Mouse (Mus musculus) limb, embryonic 14.5 days (tissue): ENCODE results near the gene Edaradd. TPM values are rescaled to one million over a fixed set of nuclear protein-coding genes. Genes with fewer than 3 reads are reported as not detected.

Source experiments
- ATAC-seq: fragments of 200-750 bp; cut with Nextera tagmentation; 2 replicates; pipeline ENCODE4 v1.8.0; 2017; ENCODE audit warnings: low read depth, moderate number of reproducible peaks, moderate TSS enrichment; ENCODE audit not compliant: low FRiP score
- DNase-seq: peaks from one replicate; pipeline ENCODE4 v3.0.0-alpha.2; 2015; ENCODE audit warnings: low spot score
- H3K27ac ChIP-seq: fragments of 300-500 bp; sonication (generic); replicated peaks from 2 replicates; pipeline ENCODE4 v1.5.1; 2014; ENCODE audit warnings: low read depth, mild to moderate bottlenecking, low read length, moderate library complexity, mixed read lengths
- H3K27me3 ChIP-seq: fragments of 300-500 bp; sonication (generic); 2 replicates; pipeline ENCODE4 v1.6.1; 2014; ENCODE audit warnings: low read length, mixed read lengths; ENCODE audit not compliant: control insufficient read depth, insufficient read depth
- H3K36me3 ChIP-seq: fragments of 300-500 bp; sonication (generic); 2 replicates; pipeline ENCODE4 v1.6.1; 2014; ENCODE audit warnings: mild to moderate bottlenecking, low read length, moderate library complexity, mixed read lengths; ENCODE audit not compliant: control insufficient read depth, insufficient read depth
- H3K4me1 ChIP-seq: fragments of 300-500 bp; sonication (generic); 2 replicates; pipeline ENCODE4 v1.6.1; 2014; ENCODE audit warnings: antibody characterized with exemption, low read length, mixed read lengths; ENCODE audit not compliant: control insufficient read depth, insufficient read depth
- H3K4me2 ChIP-seq: fragments of 300-500 bp; sonication (generic); replicated peaks from 2 replicates; pipeline ENCODE4 v1.6.1; 2014; ENCODE audit warnings: low read depth, mild to moderate bottlenecking, low read length, moderate library complexity; ENCODE audit not compliant: severe bottlenecking
- H3K4me3 ChIP-seq: fragments of 300-500 bp; sonication (generic); replicated peaks from 2 replicates; pipeline ENCODE4 v1.5.1; 2014; ENCODE audit warnings: low read length
- H3K9ac ChIP-seq: fragments of 300-500 bp; sonication (generic); 2 replicates; pipeline ENCODE4 v1.6.1; 2014; ENCODE audit warnings: mild to moderate bottlenecking, low read depth, low read length, moderate library complexity; ENCODE audit not compliant: severe bottlenecking
- H3K9me3 ChIP-seq: fragments of 300-500 bp; sonication (generic); 2 replicates; pipeline ENCODE4 v1.6.1; 2016; ENCODE audit warnings: low read length; ENCODE audit not compliant: control insufficient read depth
- POLR2A ChIP-seq: fragments of 200-500 bp; IDR thresholded peaks from 2 replicates; pipeline ENCODE4 v1.8.0; 2012; ENCODE audit warnings: inconsistent platforms, mild to moderate bottlenecking, moderate library complexity, borderline replicate concordance; ENCODE audit not compliant: insufficient read depth, insufficient read length; ENCODE audit errors: extremely low read depth
- WGBS: fragments of 180-500 bp; shearing (Covaris S2); extraction: QIAGEN DNeasy Blood & Tissue Kit; methylation state at CpG from one replicate; pipeline ENCODE4 v1.1.7; 2014; 5-methylcytosine and 5-hydroxymethylcytosine counted together
- polyA plus RNA-seq, 2 experiments: library from polyadenylated mRNA; depleted of rRNA in 1 of 2; stranded (reverse) in 1 of 2; unstranded in 1 of 2; fragments of >200 nt; fragmentation: Nextera tagmentation in 1 of 2; extraction: Ambion mirVana in 1 of 2; gene quantifications; 2 replicates each; pipeline versions ENCODE4 v1.2.1 to v1.2.3; 2012 to 2014

The Edaradd gene
- polyA plus RNA-seq, 2 experiments: 1.7 to 3.8 TPM

DNA sequence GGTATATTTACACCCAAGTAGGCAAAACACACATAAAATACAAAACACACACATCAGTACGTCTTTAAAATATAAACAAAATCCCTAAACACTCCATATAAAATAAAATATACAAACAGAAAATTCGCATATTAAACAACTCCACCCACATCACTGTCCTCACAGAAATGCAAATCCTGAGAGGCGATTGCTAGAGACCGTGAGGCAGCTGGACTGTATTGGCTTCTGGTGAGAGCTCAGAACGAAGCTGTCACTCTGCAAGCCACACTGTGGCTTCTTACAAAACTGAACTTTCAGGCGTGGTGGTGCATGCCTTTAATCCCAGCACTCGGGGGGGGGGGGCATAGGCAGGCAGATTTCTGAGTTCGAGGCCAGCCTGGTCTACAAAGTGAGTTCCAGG is 22.4 kb downstream of the Edaradd start:
- no peak overlapping the region for H3K9ac ChIP-seq
- no peak for ATAC-seq
- H3K4me3 ChIP-seq: no peak overlapping the region
- H3K27ac ChIP-seq: no peak overlapping the region
- H3K4me1 ChIP-seq: no peaks in the 10 kb centered on the region
- no peaks in the 10 kb centered on the region for H3K36me3 ChIP-seq
- TF ChIP-seq POLR2A: no peak
- H3K9me3 ChIP-seq: no peaks in the 10 kb centered on the region
- no peaks in the 10 kb centered on the region for H3K27me3 ChIP-seq
- DNase-seq: no peak
- 60% methylated on average over 8 of the region's 8 CpGs for WGBS
- no peak overlapping the region for H3K4me2 ChIP-seq

GRCm38 (mm10) chr13:12494750-12495149 is 25.5 kb downstream of the Edaradd start:
- H3K9ac ChIP-seq: no peak overlapping the region
- WGBS: 64% methylated on average over 9 of the region's 9 CpGs
- no peaks in the 10 kb centered on the region for H3K36me3 ChIP-seq
- no peak overlapping the region for H3K4me2 ChIP-seq
- no peaks in the 10 kb centered on the region for H3K27me3 ChIP-seq
- no peak overlapping the region for H3K27ac ChIP-seq
- DNase-seq (no peak), ATAC-seq (no peak)
- no peak overlapping the region for H3K4me3 ChIP-seq
- no peaks in the 10 kb centered on the region for H3K9me3 ChIP-seq
- TF ChIP-seq POLR2A: no peak
- H3K4me1 ChIP-seq: no peaks in the 10 kb centered on the region

- no peaks in the 10 kb centered on the region for H3K9me3 ChIP-seq
- H3K27me3 ChIP-seq: no peaks in the 10 kb centered on the region
- H3K4me1 ChIP-seq: no peaks in the 10 kb centered on the region
- DNase-seq (no peak), ATAC-seq (no peak)
- no peak for TF ChIP-seq POLR2A
- H3K36me3 ChIP-seq: no peaks in the 10 kb centered on the region
- no peak overlapping the region for H3K4me3 ChIP-seq
- H3K27ac ChIP-seq: no peak overlapping the region
- H3K4me2 ChIP-seq: no peak overlapping the region
- 91% methylated on average over 3 of the region's 3 CpGs for WGBS
- H3K9ac ChIP-seq: no peak overlapping the region
Observed at GRCm38 (mm10) chr13:12492515-12492914, 27.7 kb downstream of the Edaradd start.

- Histone ChIP-seq H3K9ac (no peak overlapping the region), H3K27me3 (no peaks in the 10 kb centered on the region), H3K4me1 (no peaks in the 10 kb centered on the region), H3K9me3 (no peaks in the 10 kb centered on the region), H3K36me3 (no peaks in the 10 kb centered on the region), H3K4me3 (no peak overlapping the region), H3K27ac (no peak overlapping the region), H3K4me2 (no peak overlapping the region)
- ATAC-seq (no peak), DNase-seq (peak; percentile 26)
- 75% methylated on average over 7 of the region's 7 CpGs for WGBS
- no peak for TF ChIP-seq POLR2A
Observed at GRCm38 (mm10) chr13:12485640-12486039, 34.6 kb downstream of the Edaradd start.

GRCm38 (mm10) chr13:12485197-12485596 is 35.0 kb downstream of the Edaradd start:
- no peaks in the 10 kb centered on the region for H3K4me1 ChIP-seq
- no peak overlapping the region for H3K9ac ChIP-seq
- no peak overlapping the region for H3K4me2 ChIP-seq
- no peak for ATAC-seq
- no peaks in the 10 kb centered on the region for H3K27me3 ChIP-seq
- 56% methylated on average over 2 of the region's 2 CpGs for WGBS
- TF ChIP-seq POLR2A: no peak
- peak; percentile 34 for DNase-seq
- no peaks in the 10 kb centered on the region for H3K9me3 ChIP-seq
- H3K27ac ChIP-seq: no peak overlapping the region
- no peaks in the 10 kb centered on the region for H3K36me3 ChIP-seq
- no peak overlapping the region for H3K4me3 ChIP-seq

DNA sequence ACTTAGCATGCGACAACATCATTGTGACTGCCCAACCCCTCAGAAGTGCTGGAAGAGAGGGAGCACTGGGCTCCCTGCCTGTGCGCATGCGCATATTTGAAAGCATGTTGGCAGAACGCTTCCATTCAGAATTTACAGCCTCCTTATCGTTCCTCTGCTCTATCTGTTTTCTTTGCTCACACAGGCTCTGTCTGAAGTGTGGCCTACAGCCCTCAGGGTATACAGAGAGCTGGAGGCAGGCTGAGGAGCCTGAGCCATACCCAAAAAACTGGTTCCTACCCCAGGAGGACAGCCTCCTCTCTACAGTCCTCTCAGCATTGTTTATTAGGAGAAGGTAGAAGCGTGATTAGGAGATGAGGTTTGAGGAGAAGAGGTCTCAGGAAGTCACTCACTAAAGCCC is 40.4 kb downstream of the Edaradd start:
- H3K9me3 ChIP-seq: no peaks in the 10 kb centered on the region
- no peaks in the 10 kb centered on the region for H3K27me3 ChIP-seq
- ATAC-seq: no peak
- no peak overlapping the region for H3K4me2 ChIP-seq
- H3K4me1 ChIP-seq: no peaks in the 10 kb centered on the region
- no peak overlapping the region for H3K9ac ChIP-seq
- no peak for DNase-seq
- H3K36me3 ChIP-seq: no peaks in the 10 kb centered on the region
- H3K4me3 ChIP-seq: no peak overlapping the region
- WGBS: 80% methylated on average over 6 of the region's 6 CpGs
- no peak for TF ChIP-seq POLR2A
- H3K27ac ChIP-seq: no peak overlapping the region
